Mouse (Mus musculus) C2C12 (cell line): Measurements from ENCODE around the gene Hoxd10.

ENCODE experiments used
- CTCF ChIP-seq: IDR thresholded peaks from one replicate; pipeline ENCODE4 v1.5.1; 2011; ENCODE audit not compliant: control insufficient read depth, insufficient read depth, insufficient read length
- USF1 ChIP-seq: IDR thresholded peaks from one replicate; pipeline ENCODE4 v1.6.1; 2011; ENCODE audit warnings: low read depth, mild to moderate bottlenecking, control low read depth, moderate library complexity

- no peak for TF ChIP-seq USF1
- TF ChIP-seq CTCF: no peak
Measured at GRCm38 (mm10) chr2:74731799-74732512, 40.2 kb downstream of the Hoxd10 start.
